Mouse (Mus musculus) intestine, embryonic 16.5 days (tissue): ENCODE results near the gene Usp8. TPM values are rescaled to one million over a fixed set of nuclear protein-coding genes. Genes with fewer than 3 reads are reported as not detected.
A peak's percentile ranks its signal among the peaks of the same experiment; 100 is the strongest.

Experiments used
- ATAC-seq: fragments of 200-750 bp; cut with Nextera tagmentation; 2 replicates; pipeline ENCODE4 v1.8.0; 2017; ENCODE audit warnings: moderate TSS enrichment, moderate library complexity
- H3K27ac ChIP-seq: fragments of 300-500 bp; sonication (generic); 2 replicates; pipeline ENCODE4 v1.5.1; 2014; ENCODE audit warnings: mild to moderate bottlenecking, low read length
- H3K27me3 ChIP-seq: fragments of 300-500 bp; sonication (generic); replicated peaks from 2 replicates; pipeline ENCODE4 v1.6.1; 2014; ENCODE audit warnings: low read length, control low read depth, mixed read lengths; ENCODE audit not compliant: control insufficient read depth, insufficient read depth
- H3K36me3 ChIP-seq: fragments of 300-500 bp; sonication (generic); 2 replicates; pipeline ENCODE4 v1.6.1; 2014; ENCODE audit warnings: low read length, control low read depth; ENCODE audit not compliant: control insufficient read depth, insufficient read depth
- H3K4me1 ChIP-seq: fragments of 300-500 bp; sonication (generic); 2 replicates; pipeline ENCODE4 v1.6.1; 2014; ENCODE audit warnings: low read length, control low read depth, mixed read lengths; ENCODE audit not compliant: control insufficient read depth, insufficient read depth
- H3K4me2 ChIP-seq: fragments of 300-500 bp; sonication (generic); 2 replicates; pipeline ENCODE4 v1.6.1; 2014; ENCODE audit warnings: low read depth, low read length, control low read depth
- H3K4me3 ChIP-seq: fragments of 300-500 bp; sonication (generic); 2 replicates; pipeline ENCODE4 v1.5.1; 2014; ENCODE audit warnings: mild to moderate bottlenecking, low read length
- H3K9ac ChIP-seq: fragments of 300-500 bp; sonication (generic); 2 replicates; pipeline ENCODE4 v1.6.1; 2014; ENCODE audit warnings: low read depth, low read length
- H3K9me3 ChIP-seq: fragments of 300-500 bp; sonication (generic); 2 replicates; pipeline ENCODE4 v1.6.1; 2016; ENCODE audit warnings: low read length, control low read depth; ENCODE audit not compliant: control insufficient read depth
- WGBS: fragments of 180-500 bp; shearing (Covaris S2); extraction: QIAGEN DNeasy Blood & Tissue Kit; methylation state at CpG from one replicate; pipeline ENCODE4 v1.1.7; 2014; 5-methylcytosine and 5-hydroxymethylcytosine counted together
- polyA plus RNA-seq: library from polyadenylated mRNA; unstranded; fragments of >200 nt; fragmentation: Nextera tagmentation; extraction: Ambion mirVana; gene quantifications from 2 replicates; pipeline ENCODE4 v1.2.1, GENCODE M21; 2015

Usp8 gene
- polyA plus RNA-seq, 1 experiment from 2014 or later = 33.6 TPM

GRCm38 (mm10) chr2:126677366-126677765, 29.8 kb upstream of the Usp8 start:
- 88% methylated on average over 1 of the region's 1 CpGs for WGBS
- H3K9ac ChIP-seq = no peak overlapping the region
- peaks cover 17% of the 10 kb centered on the region for H3K4me1 ChIP-seq
- no peak overlapping the region for H3K27ac ChIP-seq
- no peaks in the 10 kb centered on the region for H3K9me3 ChIP-seq
- no peaks in the 10 kb centered on the region for H3K36me3 ChIP-seq
- H3K4me3 ChIP-seq = no peak overlapping the region
- H3K4me2 ChIP-seq = no peak overlapping the region
- H3K27me3 ChIP-seq = no peaks in the 10 kb centered on the region
- ATAC-seq = no peak

GRCm38 (mm10) chr2:126682333-126682732, 24.8 kb upstream of the Usp8 start:
- no peak overlapping the region for H3K4me2 ChIP-seq
- no peaks in the 10 kb centered on the region; the same call in 1 of the 2 replicates for H3K36me3 ChIP-seq
- ATAC-seq = no peak
- peaks cover 3% of the 10 kb centered on the region; the same call in 1 of the 2 replicates for H3K9me3 ChIP-seq
- H3K27me3 ChIP-seq = no peaks in the 10 kb centered on the region
- H3K27ac ChIP-seq = peak overlapping the region; percentile 37; the same call in 1 of the 2 replicates
- no peak overlapping the region for H3K4me3 ChIP-seq
- no peaks in the 10 kb centered on the region for H3K4me1 ChIP-seq
- WGBS = 53% methylated on average over 2 of the region's 2 CpGs
- H3K9ac ChIP-seq = no peak overlapping the region

GRCm38 (mm10) chr2:126682937-126683336, 24.2 kb upstream of the Usp8 start:
- ATAC-seq = no peak
- no peak overlapping the region for H3K4me3 ChIP-seq
- 86% methylated on average over 1 of the region's 1 CpGs for WGBS
- H3K27me3 ChIP-seq = no peaks in the 10 kb centered on the region
- H3K27ac ChIP-seq = no peak overlapping the region
- no peak overlapping the region for H3K4me2 ChIP-seq
- H3K4me1 ChIP-seq = no peaks in the 10 kb centered on the region
- no peaks in the 10 kb centered on the region; the same call in 1 of the 2 replicates for H3K36me3 ChIP-seq
- H3K9ac ChIP-seq = no peak overlapping the region
- H3K9me3 ChIP-seq = peaks cover 3% of the 10 kb centered on the region; the same call in 1 of the 2 replicates

- Histone ChIP-seq H3K27me3 (no peaks in the 10 kb centered on the region), H3K4me3 (no peak overlapping the region), H3K4me1 (no peaks in the 10 kb centered on the region), H3K4me2 (no peak overlapping the region), H3K9me3 (no peaks in the 10 kb centered on the region), H3K36me3 (no peaks in the 10 kb centered on the region), H3K27ac (no peak overlapping the region), H3K9ac (no peak overlapping the region)
- 81% methylated on average over 3 of the region's 3 CpGs for WGBS
- no peak for ATAC-seq
Observed at GRCm38 (mm10) chr2:126691290-126691689, 15.8 kb upstream of the Usp8 start.

- no peak overlapping the region for H3K27ac ChIP-seq
- H3K4me1 ChIP-seq = no peaks in the 10 kb centered on the region
- H3K27me3 ChIP-seq = no peaks in the 10 kb centered on the region
- no peak overlapping the region for H3K4me3 ChIP-seq
- H3K9me3 ChIP-seq = no peaks in the 10 kb centered on the region
- ATAC-seq = no peak
- no peaks in the 10 kb centered on the region for H3K36me3 ChIP-seq
- no peak overlapping the region for H3K9ac ChIP-seq
- WGBS = 86% methylated on average over 6 of the region's 6 CpGs
- H3K4me2 ChIP-seq = no peak overlapping the region
Observed at GRCm38 (mm10) chr2:126695285-126695684, 11.8 kb upstream of the Usp8 start.

GRCm38 (mm10) chr2:126707438-126707779, 281 bp downstream of the Usp8 start:
- peak overlapping the region; percentile 59 for H3K4me2 ChIP-seq
- no peaks in the 10 kb centered on the region for H3K27me3 ChIP-seq
- H3K9me3 ChIP-seq = no peaks in the 10 kb centered on the region
- no peaks in the 10 kb centered on the region for H3K36me3 ChIP-seq
- H3K9ac ChIP-seq = peak overlapping the region; percentile 93
- peak overlapping the region; percentile 92 for H3K4me3 ChIP-seq
- WGBS = 2% methylated on average over 23 of the region's 23 CpGs
- H3K4me1 ChIP-seq = peaks cover 6% of the 10 kb centered on the region; the same call in 1 of the 2 replicates
- H3K27ac ChIP-seq = peak overlapping the region; percentile 82
- peak; percentile 91 for ATAC-seq

- Histone ChIP-seq H3K9me3 (no peaks in the 10 kb centered on the region), H3K9ac (peak overlapping the region; percentile 93; the same call in 1 of the 2 replicates), H3K36me3 (no peaks in the 10 kb centered on the region), H3K27me3 (no peaks in the 10 kb centered on the region), H3K4me3 (no peak overlapping the region), H3K4me1 (peaks cover 6% of the 10 kb centered on the region; the same call in 1 of the 2 replicates), H3K4me2 (peak overlapping the region; percentile 59), H3K27ac (no peak overlapping the region)
- 78% methylated on average over 4 of the region's 4 CpGs for WGBS
- ATAC-seq = no peak
Observed at GRCm38 (mm10) chr2:126708361-126708760, 1.2 kb downstream of the Usp8 start.

GRCm38 (mm10) chr2:126712526-126712925, 5.4 kb downstream of the Usp8 start:
- no peak overlapping the region for H3K4me3 ChIP-seq
- H3K4me2 ChIP-seq = no peak overlapping the region
- H3K27ac ChIP-seq = no peak overlapping the region
- peaks cover 6% of the 10 kb centered on the region; the same call in 1 of the 2 replicates for H3K4me1 ChIP-seq
- ATAC-seq = no peak
- H3K9ac ChIP-seq = no peak overlapping the region
- no peaks in the 10 kb centered on the region for H3K27me3 ChIP-seq
- WGBS = 98% methylated on average over 5 of the region's 5 CpGs
- H3K36me3 ChIP-seq = no peaks in the 10 kb centered on the region
- no peaks in the 10 kb centered on the region for H3K9me3 ChIP-seq

GRCm38 (mm10) chr2:126712950-126713349, 5.8 kb downstream of the Usp8 start:
- Histone ChIP-seq H3K9me3 (no peaks in the 10 kb centered on the region), H3K4me1 (peaks cover 4% of the 10 kb centered on the region; the same call in 1 of the 2 replicates), H3K9ac (no peak overlapping the region), H3K27me3 (no peaks in the 10 kb centered on the region), H3K4me2 (no peak overlapping the region), H3K27ac (no peak overlapping the region), H3K4me3 (no peak overlapping the region), H3K36me3 (no peaks in the 10 kb centered on the region)
- ATAC-seq = no peak

- Histone ChIP-seq H3K36me3 (0 out of 2 replicates have a peak, but pooled peaks cover 4% of the 10 kb centered on the region), H3K4me3 (no peak overlapping the region), H3K27me3 (no peaks in the 10 kb centered on the region), H3K27ac (no peak overlapping the region), H3K4me1 (no peaks in the 10 kb centered on the region), H3K4me2 (no peak overlapping the region), H3K9me3 (no peaks in the 10 kb centered on the region), H3K9ac (no peak overlapping the region)
- no peak for ATAC-seq
- 92% methylated on average over 4 of the region's 4 CpGs for WGBS
Observed at GRCm38 (mm10) chr2:126729207-126729606, 22.1 kb downstream of the Usp8 start.
